ENCODE assay signal across 9 mouse cellular contexts in the genomic region with DNA sequence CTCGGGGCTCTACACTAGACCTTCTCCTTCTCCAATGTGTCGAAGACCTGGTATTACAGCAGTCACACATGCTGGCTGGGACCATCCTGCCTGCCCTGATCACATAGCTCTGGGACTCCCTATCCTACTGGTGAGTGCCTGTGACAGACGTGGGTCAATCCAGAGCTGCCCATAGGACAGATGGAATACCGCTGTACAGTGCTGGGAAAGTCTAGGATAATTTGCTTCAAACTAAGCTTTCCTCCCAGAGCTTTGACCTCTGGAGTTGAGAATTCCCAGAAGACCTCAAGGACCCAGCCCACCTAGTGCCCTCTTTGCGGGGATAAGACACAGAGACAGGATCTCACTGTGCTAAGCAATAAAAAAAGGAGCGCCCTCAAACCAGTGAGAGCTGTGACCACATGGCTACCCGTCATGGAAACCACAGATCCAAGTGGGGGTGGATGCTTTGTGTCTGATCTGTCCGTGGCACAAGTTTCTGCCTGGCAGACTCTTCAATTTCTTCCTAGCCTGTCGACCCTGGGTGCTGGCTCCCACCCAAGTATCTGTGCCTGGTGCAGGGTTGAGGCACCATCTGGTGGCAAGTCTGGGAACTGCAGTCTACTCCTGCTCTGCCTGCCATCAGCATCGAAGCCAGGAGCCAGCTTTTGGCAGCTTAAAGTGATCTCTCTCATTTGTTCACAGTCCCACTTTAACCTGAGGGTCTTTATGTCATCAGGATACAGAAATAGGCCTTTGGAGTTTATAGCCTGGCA. TPM values are rescaled to one million over a fixed set of nuclear protein-coding genes. Genes with fewer than 3 reads are reported as not detected.
DNase-seq lines count a peak whose midpoint lies in the region; ATAC-seq and TF ChIP-seq lines count a peak whose summit lies in the region.
"Had no signal": no experiment of that assay in that cellular context is flagged by ENCODE, and none has a peak within 500 bp of the region (broad histone marks: within the 10 kb centered on the region; RNA-seq: fewer than 3 reads in every experiment).

No protein-coding gene starts in this region.

- no peaks in the 10 kb centered on the region for H3K9me3 ChIP-seq in embryonic facial prominence, embryonic 12.5 days
- H3K9me3 ChIP-seq in heart, embryonic 13.5 days: no peaks in the 10 kb centered on the region

- TF ChIP-seq POLR2A in olfactory bulb, adult 2 months (IDR thresholded peaks at IDR 0.05; ENCODE audit: insufficient read depth, low read depth, low read length): no peak

- no peak overlapping the region for H3K9ac ChIP-seq in embryonic facial prominence, embryonic 12.5 days
- 0 out of 2 replicates have a peak overlapping the region, but pooled peaks have one; percentile 6 for H3K9ac ChIP-seq in heart, embryonic 13.5 days

- no peaks in the 10 kb centered on the region for H3K27me3 ChIP-seq in embryonic facial prominence, embryonic 12.5 days
- peaks cover 34% of the 10 kb centered on the region for H3K27me3 ChIP-seq in heart, embryonic 13.5 days (replicated peaks)

- WGBS in embryonic facial prominence, embryonic 12.5 days: 41% methylated on average over 10 of the region's 10 CpGs
- WGBS in heart, embryonic 13.5 days: 43% methylated on average over 10 of the region's 10 CpGs
- 43% methylated on average over 10 of the region's 10 CpGs for WGBS in olfactory bulb, adult 2 months

- no peak overlapping the region for H3K4me2 ChIP-seq in embryonic facial prominence, embryonic 12.5 days (replicated peaks)
- no peak overlapping the region for H3K4me2 ChIP-seq in heart, embryonic 13.5 days

- no peaks in the 10 kb centered on the region for H3K36me3 ChIP-seq in embryonic facial prominence, embryonic 12.5 days
- H3K36me3 ChIP-seq in heart, embryonic 13.5 days: no peaks in the 10 kb centered on the region

- peak; percentile 54 for ATAC-seq in CD4-positive, CD25-positive, alpha-beta regulatory T cell, adult 4 months
- ATAC-seq in embryonic facial prominence, embryonic 12.5 days (ENCODE audit: insufficient number of reproducible peaks, insufficient read depth, low FRiP score, low TSS enrichment): 0 out of 2 replicates have a peak, but pooled peaks have one; percentile 29
- no peak for ATAC-seq in heart, embryonic 13.5 days (ENCODE audit: extremely low read depth, insufficient number of reproducible peaks, low FRiP score, low TSS enrichment)

- H3K4me3 ChIP-seq in embryonic facial prominence, embryonic 12.5 days: no peak overlapping the region
- H3K4me3 ChIP-seq in heart, embryonic 13.5 days: no peak overlapping the region
- H3K4me3 ChIP-seq in olfactory bulb, adult 2 months (ENCODE audit: insufficient read depth, low read depth, low read length): no peak overlapping the region

- TF ChIP-seq CTCF in olfactory bulb, adult 2 months (IDR thresholded peaks at IDR 0.05; ENCODE audit: insufficient read depth, low read depth, low read length): peak; percentile 96

- H3K4me1 ChIP-seq in embryonic facial prominence, embryonic 12.5 days: peaks cover 13% of the 10 kb centered on the region
- H3K4me1 ChIP-seq in heart, embryonic 13.5 days: peaks cover 29% of the 10 kb centered on the region
- H3K4me1 ChIP-seq in olfactory bulb, adult 2 months (ENCODE audit: control insufficient read depth, insufficient read depth, low read length): peaks cover 31% of the 10 kb centered on the region

- no peak overlapping the region for H3K27ac ChIP-seq in embryonic facial prominence, embryonic 12.5 days
- no peak overlapping the region for H3K27ac ChIP-seq in heart, embryonic 13.5 days (replicated peaks)
- H3K27ac ChIP-seq in olfactory bulb, adult 2 months (ENCODE audit: insufficient read depth, low read depth, low read length): no peak overlapping the region

- peak; percentile 72 to 76 for DNase-seq in adrenal gland, postnatal 4 days (ENCODE audit: low spot score in 2 of 2)
- peak; percentile 95 for DNase-seq in kidney, postnatal 4 days
- peak; percentile 63 to 72 for DNase-seq in lung, adult 18-20 months
- DNase-seq in testis, postnatal 14 days (ENCODE audit: low spot score): peak; percentile 75

RNA-seq across cellular contexts. Expression of a gene that starts 6.1 kb away (rescaled TPM):
- not detected for polyA plus RNA-seq in CD4-positive, CD25-positive, alpha-beta regulatory T cell, adult 4 months (2017; shearing (Covaris generic))
- not detected for total RNA-seq in adrenal gland, postnatal 4 days (2021)
- not detected in 2 replicates for polyA plus RNA-seq in embryonic facial prominence, embryonic 12.5 days (2016; fragmentation: Nextera tagmentation; extraction: Ambion mirVana)
- not detected in 2 replicates for polyA plus RNA-seq in heart, embryonic 13.5 days (2015; fragmentation: Nextera tagmentation; extraction: Ambion mirVana)
- not detected in 2 replicates for polyA plus RNA-seq in olfactory bulb, adult 2 months (2012; ENCODE audit: insufficient read depth, insufficient read length, low replicate concordance, missing spikeins)
- polyA plus RNA-seq: frontal cortex, adult 2 months had no signal

RNA-seq across cellular contexts. Expression of a gene that starts 23.3 kb away (rescaled TPM):
- polyA plus RNA-seq in CD4-positive, CD25-positive, alpha-beta regulatory T cell, adult 4 months (2017; shearing (Covaris generic)): 1 to 10 TPM; 1.6 to 3.2 TPM
- total RNA-seq in adrenal gland, postnatal 4 days (2021): 10 to 100 TPM; 26.7 to 27.0 TPM
- 19.9 and 23.0 TPM in 2 replicates for polyA plus RNA-seq in embryonic facial prominence, embryonic 12.5 days (2016; fragmentation: Nextera tagmentation; extraction: Ambion mirVana)
- polyA plus RNA-seq in heart, embryonic 13.5 days (2015; fragmentation: Nextera tagmentation; extraction: Ambion mirVana): 20.7 and 22.1 TPM in 2 replicates
- polyA plus RNA-seq in olfactory bulb, adult 2 months (2012; ENCODE audit: insufficient read depth, insufficient read length, low replicate concordance, missing spikeins): not detected in 2 replicates

RNA-seq across cellular contexts. Expression of a gene that starts 36.9 kb away (rescaled TPM):
- 10 to 100 TPM; 42.2 to 67.6 TPM for polyA plus RNA-seq in CD4-positive, CD25-positive, alpha-beta regulatory T cell, adult 4 months (2017; shearing (Covaris generic))
- 10 to 100 TPM; 55.7 to 58.8 TPM for total RNA-seq in adrenal gland, postnatal 4 days (2021)
- polyA plus RNA-seq in embryonic facial prominence, embryonic 12.5 days (2016; fragmentation: Nextera tagmentation; extraction: Ambion mirVana): 109 and 115 TPM in 2 replicates
- 62.3 and 66.2 TPM in 2 replicates for polyA plus RNA-seq in heart, embryonic 13.5 days (2015; fragmentation: Nextera tagmentation; extraction: Ambion mirVana)
- not detected in 2 replicates for polyA plus RNA-seq in olfactory bulb, adult 2 months (2012; ENCODE audit: insufficient read depth, insufficient read length, low replicate concordance, missing spikeins)

RNA-seq across cellular contexts. Expression of a gene that starts 36.9 kb away (rescaled TPM):
- polyA plus RNA-seq in CD4-positive, CD25-positive, alpha-beta regulatory T cell, adult 4 months (2017; shearing (Covaris generic)): 100 to 1,000 TPM; 122 to 138 TPM
- 100 to 1,000 TPM; 167 to 187 TPM for total RNA-seq in adrenal gland, postnatal 4 days (2021)
- 754 and 814 TPM in 2 replicates for polyA plus RNA-seq in embryonic facial prominence, embryonic 12.5 days (2016; fragmentation: Nextera tagmentation; extraction: Ambion mirVana)
- 409 and 412 TPM in 2 replicates for polyA plus RNA-seq in heart, embryonic 13.5 days (2015; fragmentation: Nextera tagmentation; extraction: Ambion mirVana)
- not detected in 2 replicates for polyA plus RNA-seq in olfactory bulb, adult 2 months (2012; ENCODE audit: insufficient read depth, insufficient read length, low replicate concordance, missing spikeins)

RNA-seq across cellular contexts. Expression of a gene that starts 46.5 kb away (rescaled TPM):
- not detected for polyA plus RNA-seq in CD4-positive, CD25-positive, alpha-beta regulatory T cell, adult 4 months (2017; shearing (Covaris generic))
- not detected for total RNA-seq in adrenal gland, postnatal 4 days (2021)
- polyA plus RNA-seq in embryonic facial prominence, embryonic 12.5 days (2016; fragmentation: Nextera tagmentation; extraction: Ambion mirVana): 2.1 and 2.3 TPM in 2 replicates
- polyA plus RNA-seq in heart, embryonic 13.5 days (2015; fragmentation: Nextera tagmentation; extraction: Ambion mirVana): 1.8 and 2.7 TPM in 2 replicates
- not detected in 2 replicates for polyA plus RNA-seq in olfactory bulb, adult 2 months (2012; ENCODE audit: insufficient read depth, insufficient read length, low replicate concordance, missing spikeins)
- polyA plus RNA-seq: frontal cortex, adult 2 months had no signal
